Mouse (Mus musculus): Measurements from ENCODE around the gene Art2b.
"Not testable (repeated sequence)": the region's sequence is repeated elsewhere in the genome, so short reads cannot be mapped to it uniquely, and the experiment has no call there.

The Art2b gene

GRCm38 (mm10) chr7:101585408-101585807 is at the start of gene Art2b:
TSS of gene Art2b (minus strand) at chr7:101585600.
- in situ Hi-C loops (cut with MboI, MseI): no loop called here

- in situ Hi-C loops (cut with MboI, MseI): no loop called here
These were observed 49.1 kb upstream of the Art2b start for GRCm38 (mm10) chr7:101634513-101634912.

DNA sequence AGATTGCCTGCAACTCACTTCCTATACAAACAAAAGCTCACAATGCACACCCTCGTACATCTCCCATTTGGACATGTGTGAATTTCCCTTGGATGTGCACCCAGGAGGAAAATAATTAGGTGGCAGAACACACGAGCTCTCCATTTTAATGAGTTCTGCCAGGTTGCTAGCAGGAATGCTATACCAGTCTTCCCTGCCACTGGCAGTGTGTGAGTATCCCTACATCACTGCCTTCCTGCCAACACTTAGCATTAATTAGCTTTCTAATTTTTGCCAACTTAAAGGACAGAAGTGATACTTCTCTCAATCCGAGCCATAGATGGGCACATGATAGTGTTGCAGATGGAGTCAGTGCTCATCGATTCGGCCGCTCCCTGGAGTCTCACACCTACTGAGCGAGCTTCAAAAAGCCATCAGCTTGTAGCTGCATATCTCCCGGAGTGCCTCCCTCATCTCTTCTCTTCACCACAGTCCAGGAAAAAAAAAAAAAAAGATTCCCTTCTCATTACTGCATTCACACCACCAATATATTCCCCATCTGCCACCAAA is 48.3 kb upstream of the Art2b start:
- in situ Hi-C loops (cut with MboI, MseI): no loop called here

DNA sequence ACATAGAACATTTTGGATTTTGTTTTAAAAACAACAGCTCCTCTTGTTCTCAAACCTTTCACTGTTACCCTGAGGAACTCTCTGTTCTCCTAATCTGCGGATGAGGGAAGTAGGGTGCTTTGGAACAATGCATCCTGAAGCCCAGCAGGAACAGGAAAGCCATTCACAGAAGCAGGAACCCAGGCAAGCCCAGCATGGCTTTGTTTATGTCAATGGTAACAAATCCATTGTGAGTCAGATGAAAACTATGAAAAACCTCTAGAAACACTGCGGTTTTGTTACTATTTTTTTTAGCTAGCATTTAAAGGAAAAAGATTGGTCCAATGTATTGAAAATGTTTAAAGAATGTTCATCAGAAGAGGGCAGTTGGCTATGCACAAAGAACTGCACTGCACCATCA is 43.1 kb upstream of the Art2b start:
- in situ Hi-C loops (cut with MboI, MseI): no loop called here

- in situ Hi-C loops (cut with MboI, MseI): not testable (repeated sequence)
These were observed 41.8 kb upstream of the Art2b start for GRCm38 (mm10) chr7:101627166-101627565.

GRCm38 (mm10) chr7:101624283-101624682 is 38.9 kb upstream of the Art2b start:
- in situ Hi-C loops (cut with MboI, MseI): loop anchor here (5.0 kb wide), 2 partner anchors 82 to 172 kb away; no protein-coding TSS in a partner anchor

GRCm38 (mm10) chr7:101621861-101622260 is 36.5 kb upstream of the Art2b start:
- in situ Hi-C loops (cut with MboI, MseI): loop anchor here (5.0 kb wide), 2 partner anchors 80 to 170 kb away; no protein-coding TSS in a partner anchor

GRCm38 (mm10) chr7:101620373-101620772 is 35.0 kb upstream of the Art2b start:
- in situ Hi-C loops (cut with MboI, MseI): loop anchor here (5.0 kb wide), 2 partner anchors 78 to 168 kb away; no protein-coding TSS in a partner anchor

GRCm38 (mm10) chr7:101618273-101618672 is 32.9 kb upstream of the Art2b start:
- in situ Hi-C loops (cut with MboI, MseI): no loop called here

DNA sequence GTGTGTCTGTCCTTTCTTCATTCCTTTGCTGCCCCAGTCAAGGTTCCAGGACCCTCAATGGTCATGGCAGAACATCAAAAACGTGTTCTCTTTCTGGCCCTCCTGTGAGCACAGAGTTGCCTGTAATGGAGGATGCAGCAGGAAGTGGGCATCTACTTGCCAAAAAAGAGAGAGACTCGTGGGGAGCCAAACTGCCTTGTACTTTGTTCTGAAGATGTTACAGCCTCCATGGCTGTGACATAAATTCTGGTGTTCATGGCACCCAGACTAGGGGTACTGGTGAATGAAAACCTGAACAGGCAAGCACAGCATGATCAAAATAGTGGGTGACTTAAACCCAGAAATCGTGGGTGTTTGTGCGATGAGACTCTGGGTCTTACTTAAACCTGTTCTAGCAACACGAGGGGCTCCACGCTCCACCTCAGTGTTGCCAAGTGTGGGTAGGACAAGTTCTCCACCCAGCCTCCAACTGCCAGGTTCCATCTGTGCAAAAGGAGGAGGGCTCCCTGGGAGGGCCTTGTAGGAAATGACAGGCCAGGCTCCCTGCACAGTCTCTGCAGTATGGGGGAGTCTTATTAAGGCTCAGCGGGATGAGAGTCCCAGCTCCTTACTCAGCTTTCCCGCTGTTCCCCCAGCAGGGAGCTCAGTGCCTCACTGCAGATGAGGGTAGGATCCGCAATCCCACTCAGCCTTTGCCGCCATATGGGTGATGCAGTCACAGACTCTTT is 32.2 kb upstream of the Art2b start:
- in situ Hi-C loops (cut with MboI, MseI): no loop called here

- in situ Hi-C loops (cut with MboI, MseI): no loop called here
These were observed 30.9 kb upstream of the Art2b start for GRCm38 (mm10) chr7:101616136-101616835.

DNA sequence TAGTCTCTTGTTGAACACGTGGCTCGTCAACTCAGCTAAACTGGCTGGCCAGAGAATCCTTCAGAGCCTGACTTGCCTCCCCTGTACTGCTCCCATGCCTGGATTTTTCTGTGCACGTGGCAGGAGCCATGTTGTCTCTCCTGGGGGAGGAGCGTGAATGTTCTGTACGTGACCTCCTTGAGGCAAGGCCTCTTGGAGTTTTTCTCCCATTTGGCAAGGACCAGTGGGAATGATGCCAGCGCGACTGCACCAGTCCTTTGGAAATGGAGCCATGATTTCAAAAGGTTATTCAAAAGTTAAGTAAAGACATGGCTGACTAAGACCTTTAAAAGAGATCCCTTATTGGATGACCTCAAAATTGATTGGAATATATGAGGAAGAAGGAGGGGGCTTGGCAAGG is 30.0 kb upstream of the Art2b start:
- in situ Hi-C loops (cut with MboI, MseI): no loop called here

GRCm38 (mm10) chr7:101612786-101613527 is 27.6 kb upstream of the Art2b start:
- in situ Hi-C loops (cut with MboI, MseI): loop anchor here (5.0 kb wide), 1 partner anchor 41 kb away; no protein-coding TSS in a partner anchor

- in situ Hi-C loops (cut with MboI, MseI): no loop called here
These were observed 22.4 kb upstream of the Art2b start for GRCm38 (mm10) chr7:101607845-101608244.

DNA sequence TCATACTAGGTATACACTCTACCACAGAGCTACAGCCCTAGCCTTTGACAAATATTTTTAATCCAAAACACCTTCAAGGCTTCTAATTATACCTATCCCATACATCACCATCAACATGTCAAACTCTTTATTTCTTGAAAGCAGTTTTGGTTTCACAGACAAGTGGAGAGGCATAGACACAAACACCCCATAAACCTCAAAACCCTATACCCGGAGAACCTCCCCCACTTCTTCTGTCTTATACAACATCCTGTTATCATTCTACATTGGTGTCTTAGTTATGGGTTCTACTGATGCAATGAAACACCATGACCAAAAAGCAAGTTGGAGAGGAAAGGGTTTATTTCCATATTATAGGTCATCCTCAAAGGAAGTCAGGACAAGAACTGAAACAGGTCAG is 15.0 kb upstream of the Art2b start:
- in situ Hi-C loops (cut with MboI, MseI): no loop called here

GRCm38 (mm10) chr7:101598482-101598881 is 13.1 kb upstream of the Art2b start:
- in situ Hi-C loops (cut with MboI, MseI): no loop called here

GRCm38 (mm10) chr7:101594969-101595368 is 9.6 kb upstream of the Art2b start:
- in situ Hi-C loops (cut with MboI, MseI): no loop called here

DNA sequence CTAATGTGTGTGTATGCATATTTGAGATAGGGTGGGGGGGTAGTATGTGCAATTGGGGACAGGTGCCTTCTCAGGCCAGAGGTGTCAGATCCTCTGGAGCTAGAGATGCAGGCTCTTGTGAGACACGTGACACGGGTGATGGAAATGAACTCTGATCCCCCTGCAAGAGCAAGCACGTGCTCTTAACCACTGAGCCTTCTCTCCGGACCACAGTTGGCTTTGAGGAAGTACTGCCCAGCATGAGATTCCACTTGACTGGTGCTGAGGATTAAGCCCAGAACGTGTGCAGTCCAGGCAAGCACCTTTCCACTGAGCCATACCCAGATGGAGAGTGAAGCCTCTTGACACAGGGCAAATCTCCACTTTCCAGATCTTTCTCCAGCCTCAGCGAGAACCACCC is 1.1 kb downstream of the Art2b start:
- in situ Hi-C loops (cut with MboI, MseI): not testable (repeated sequence)

DNA sequence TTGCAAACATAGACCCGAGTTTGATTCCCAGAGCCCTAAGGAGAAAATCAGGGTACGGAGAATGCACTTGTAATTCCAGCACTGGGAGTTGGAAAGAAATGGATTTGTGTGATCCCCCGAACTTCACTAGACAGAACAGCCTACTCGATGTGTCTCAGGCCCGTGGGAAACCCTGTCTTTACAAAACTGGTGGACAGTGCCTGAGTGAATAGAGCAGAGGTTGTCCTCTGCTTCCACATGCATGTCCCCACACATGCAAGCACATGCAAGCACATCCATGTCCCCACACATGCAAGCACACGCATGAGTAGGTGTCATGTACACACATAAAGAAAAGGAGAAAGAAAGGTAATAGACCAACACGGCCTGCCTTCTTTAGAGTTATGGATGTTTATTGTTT is 3.4 kb downstream of the Art2b start:
- in situ Hi-C loops (cut with MboI, MseI): no loop called here

DNA sequence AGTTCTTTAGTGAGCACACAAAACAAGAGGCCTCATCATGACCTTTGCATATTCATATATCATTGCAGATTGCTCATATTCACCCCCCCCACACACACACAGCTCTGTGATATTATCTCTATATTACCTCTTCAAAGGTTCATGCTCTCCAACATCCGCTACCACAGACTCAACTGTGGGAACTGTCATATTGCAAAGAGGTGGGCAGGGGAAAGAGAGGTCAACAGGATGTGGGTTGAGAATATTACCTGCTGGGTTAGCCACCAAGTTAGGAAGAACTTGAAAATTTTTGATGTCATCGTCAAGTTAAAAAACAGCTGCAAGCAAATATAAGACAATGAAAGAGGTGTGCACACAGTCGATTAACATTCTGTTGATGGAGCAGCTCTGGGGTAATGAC is 4.5 kb downstream of the Art2b start:
- in situ Hi-C loops (cut with MboI, MseI): not testable (repeated sequence)

- in situ Hi-C loops (cut with MboI, MseI): loop anchor here (5.0 kb wide), 1 partner anchor 38 kb away; no protein-coding TSS in a partner anchor
These were observed 11.0 kb downstream of the Art2b start for GRCm38 (mm10) chr7:101574413-101574812.

DNA sequence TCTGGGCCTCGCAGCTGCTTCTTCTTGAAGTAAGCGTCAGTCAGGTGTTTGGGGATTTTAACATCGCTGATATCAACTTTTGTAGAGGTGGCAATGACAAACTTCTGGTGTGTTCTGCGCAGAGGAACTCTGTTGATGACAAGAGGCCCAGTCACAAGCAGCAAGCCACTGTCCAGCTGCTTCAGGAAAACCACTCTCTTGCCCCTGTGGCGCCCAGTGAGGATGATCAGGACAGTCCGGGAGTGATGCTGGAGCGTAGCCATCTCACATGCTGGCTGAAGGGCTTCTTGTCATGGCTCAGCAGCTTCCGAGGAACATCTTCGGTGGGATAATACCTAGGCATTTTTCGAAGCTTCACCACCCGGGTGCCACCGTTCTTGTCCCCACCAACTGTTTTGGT is 11.8 kb downstream of the Art2b start:
- in situ Hi-C loops (cut with MboI, MseI): loop anchor here (5.0 kb wide), 1 partner anchor 39 kb away; no protein-coding TSS in a partner anchor
